Mouse (Mus musculus): ENCODE results near the gene Gtf2h1. TPM values are rescaled to one million over a fixed set of nuclear protein-coding genes. Genes with fewer than 3 reads are reported as not detected.
"Not testable (repeated sequence)": the region's sequence is repeated elsewhere in the genome, so short reads cannot be mapped to it uniquely, and the experiment has no call there.

Gtf2h1 gene
- total RNA-seq, 2 experiments from 2014 or later, result 13.0 to 15.3 TPM

DNA sequence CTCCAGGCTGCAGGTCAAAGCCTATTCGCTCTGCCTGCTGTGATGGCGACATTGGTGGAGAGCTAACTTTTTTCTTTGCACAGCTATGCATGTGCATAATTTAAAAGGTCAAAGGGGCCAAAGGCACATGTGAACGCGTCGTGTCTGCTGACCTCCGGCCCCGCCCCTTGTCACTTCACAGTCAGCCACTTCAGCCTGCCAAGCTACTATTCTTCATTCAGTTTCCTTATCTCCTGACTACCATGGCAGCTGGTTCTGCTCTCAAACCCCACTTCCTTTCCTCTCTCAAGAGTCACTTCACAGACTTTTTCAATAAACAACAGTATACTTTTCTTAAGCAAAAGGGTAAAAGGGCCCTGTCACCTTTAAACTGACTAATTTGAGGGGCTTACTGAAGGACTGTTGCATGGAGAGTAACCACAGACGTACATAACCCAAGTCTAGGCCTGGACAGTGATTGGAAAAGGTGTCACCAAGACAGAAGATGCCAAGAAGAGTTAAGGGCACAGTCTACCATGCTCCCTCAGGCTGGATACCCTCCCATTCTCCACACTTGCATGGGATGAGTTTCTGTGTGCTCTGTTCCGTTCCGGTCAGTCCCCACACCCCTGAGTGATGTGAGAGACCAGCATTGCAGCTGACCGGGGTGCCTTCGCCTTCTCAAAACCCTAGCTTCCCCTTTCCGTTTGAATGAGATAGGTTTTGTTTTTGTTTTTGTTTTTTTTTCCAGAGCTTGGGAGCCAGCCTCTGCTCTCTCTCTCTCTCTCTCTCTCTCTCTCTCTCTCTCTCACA lies 35.1 kb downstream of the Gtf2h1 start:
- no peak for DNase-seq

DNA sequence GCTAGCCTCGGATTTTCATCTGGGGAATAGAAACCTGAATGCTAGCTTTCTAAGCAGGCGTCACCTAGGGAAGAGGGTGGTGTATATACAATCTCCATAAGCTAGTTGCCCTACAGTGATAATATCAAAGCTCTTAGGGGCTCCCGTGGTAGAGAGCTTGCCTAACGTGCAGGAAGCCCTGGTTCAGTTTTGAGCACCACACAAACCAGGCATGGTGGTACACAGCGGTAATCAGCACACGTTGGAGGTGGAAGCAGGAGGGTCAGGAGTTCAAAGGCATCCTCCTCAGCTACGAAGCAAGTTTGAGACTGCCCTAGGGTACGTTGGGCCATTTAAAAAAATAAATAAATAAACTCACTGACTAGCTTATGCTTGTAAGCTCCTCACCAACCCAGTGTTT lies 35.8 kb downstream of the Gtf2h1 start:
- no peak for DNase-seq

GRCm38 (mm10) chr7:46832112-46832810 lies 36.4 kb downstream of the Gtf2h1 start:
- not testable (repeated sequence) for DNase-seq

GRCm38 (mm10) chr7:46833266-46833665 lies 37.4 kb downstream of the Gtf2h1 start:
- DNase-seq, result peak; percentile 25

DNA sequence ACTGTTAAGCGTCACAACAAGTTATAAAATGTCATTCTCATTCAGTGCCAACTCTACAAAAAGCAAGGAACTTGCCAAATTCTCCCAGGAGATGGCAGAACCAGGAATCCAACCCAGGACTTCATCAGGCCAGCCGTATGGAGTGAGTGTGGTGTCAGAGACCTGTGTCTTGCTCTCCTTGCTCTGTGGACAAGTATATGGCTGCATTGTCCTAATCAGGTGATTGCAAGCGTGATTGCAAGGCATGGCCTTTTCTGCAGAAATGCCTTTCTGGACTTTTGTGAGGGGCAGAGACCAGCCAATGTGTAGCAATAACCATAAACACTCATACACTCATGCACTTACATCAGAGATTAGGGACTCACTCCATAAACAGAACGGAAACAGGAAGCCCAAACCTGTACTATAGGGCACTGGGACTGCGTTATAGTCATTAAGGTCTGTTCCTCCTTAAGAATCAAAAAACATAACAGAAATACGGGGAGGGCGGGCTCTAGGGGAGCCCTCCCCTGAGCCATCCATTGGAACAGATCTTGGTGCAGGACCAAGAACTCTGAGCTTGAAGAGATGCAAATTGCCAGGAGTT lies 37.9 kb downstream of the Gtf2h1 start:
- DNase-seq, result no peak

DNA sequence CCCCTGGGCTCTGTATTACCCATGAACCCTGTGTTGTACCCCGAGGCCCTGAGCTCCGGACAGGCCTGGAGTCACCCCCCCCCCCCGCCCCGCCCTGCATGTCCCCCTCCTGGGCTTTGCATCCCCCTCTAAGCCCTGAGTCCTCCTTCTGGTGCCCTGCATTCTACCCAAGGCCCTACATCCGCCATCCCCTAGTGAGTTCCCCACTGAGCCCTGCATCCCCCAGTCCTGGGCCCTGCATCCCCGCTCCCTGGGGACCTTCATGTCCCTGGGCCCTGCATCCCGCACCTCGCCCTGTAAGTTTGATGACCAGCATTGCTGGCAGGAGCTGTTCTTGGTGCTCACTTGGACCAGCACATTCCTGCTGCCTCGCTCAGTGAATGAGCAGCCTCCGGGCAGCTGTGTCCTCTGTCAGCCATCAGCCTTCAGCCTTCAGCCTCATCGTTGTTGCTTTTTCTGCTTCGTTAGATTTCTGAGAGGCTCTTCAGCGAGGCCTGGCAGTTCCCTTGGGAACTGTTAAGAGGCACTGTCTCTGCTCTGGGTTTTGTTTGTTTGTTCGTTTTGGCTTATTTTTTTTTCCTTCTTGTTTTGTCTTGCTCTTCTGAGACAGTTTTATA lies 39.2 kb downstream of the Gtf2h1 start:
- DNase-seq, result no peak

DNA sequence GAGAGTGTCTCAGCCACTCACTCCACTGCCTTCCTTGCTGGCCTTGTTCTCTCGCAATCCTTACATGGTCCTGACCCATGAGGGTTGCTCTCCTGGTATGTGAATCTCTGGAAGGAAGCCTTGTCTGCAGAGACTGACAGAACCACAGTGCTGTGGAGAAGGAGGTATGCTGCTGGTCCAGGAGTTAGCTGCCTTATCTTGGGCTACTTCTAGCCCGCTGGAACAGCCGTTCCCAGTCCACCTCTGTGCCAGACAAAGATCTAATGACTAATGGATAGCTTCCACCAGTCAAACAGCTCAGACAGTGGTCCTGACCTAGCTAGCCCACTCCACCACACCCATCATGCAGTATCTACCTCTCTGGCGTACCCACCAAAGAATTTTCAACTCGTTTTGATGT lies 40.5 kb downstream of the Gtf2h1 start:
- no peak for DNase-seq

DNA sequence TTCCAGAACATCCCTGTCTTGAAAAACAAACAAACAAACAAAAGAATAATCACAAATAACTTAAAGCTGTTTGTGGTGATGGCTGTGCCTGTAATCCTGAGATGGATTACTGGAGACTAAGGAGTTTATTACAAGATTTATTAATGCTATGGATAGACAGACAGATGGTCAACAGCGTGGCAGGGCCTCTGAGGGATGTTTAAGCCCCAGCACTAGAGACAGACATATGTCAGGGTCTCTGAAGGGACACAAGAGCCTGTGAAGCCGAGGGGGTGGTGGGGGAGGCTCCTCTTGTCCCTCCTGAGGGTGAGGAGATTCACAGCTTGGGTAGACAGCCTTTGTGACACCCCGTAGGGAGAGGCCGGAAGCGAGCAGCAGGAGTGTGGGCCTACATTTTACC lies 41.2 kb downstream of the Gtf2h1 start:
- no peak for DNase-seq

DNA sequence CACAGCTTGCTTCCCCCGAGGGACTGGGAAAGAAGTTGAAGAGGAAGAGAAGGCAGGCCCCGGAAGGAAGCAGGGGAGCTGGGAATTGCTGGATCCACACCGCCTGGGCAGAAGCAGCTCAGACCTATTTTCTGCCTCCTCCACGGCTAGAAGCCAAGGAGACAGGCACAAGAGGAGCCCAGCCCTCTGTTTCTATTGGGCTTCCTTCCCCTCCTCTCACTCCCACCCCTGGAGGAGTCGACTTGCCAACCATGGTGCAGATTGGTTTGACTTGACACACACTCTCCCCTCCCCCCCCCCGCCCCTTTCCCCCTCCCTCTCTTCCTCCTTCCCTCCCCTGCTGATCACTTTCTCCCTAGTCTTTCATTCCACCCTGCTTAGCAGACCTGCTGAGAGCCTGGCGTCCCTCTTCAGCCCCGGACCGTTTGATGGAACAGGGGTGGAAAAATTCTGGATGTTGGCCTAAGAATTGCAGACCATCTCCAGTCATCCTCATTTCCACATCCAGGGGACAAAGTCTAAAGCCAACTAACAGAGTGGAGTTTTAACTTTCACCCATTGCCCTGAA lies 42.3 kb downstream of the Gtf2h1 start:
- DNase-seq, result peak; percentile 74

DNA sequence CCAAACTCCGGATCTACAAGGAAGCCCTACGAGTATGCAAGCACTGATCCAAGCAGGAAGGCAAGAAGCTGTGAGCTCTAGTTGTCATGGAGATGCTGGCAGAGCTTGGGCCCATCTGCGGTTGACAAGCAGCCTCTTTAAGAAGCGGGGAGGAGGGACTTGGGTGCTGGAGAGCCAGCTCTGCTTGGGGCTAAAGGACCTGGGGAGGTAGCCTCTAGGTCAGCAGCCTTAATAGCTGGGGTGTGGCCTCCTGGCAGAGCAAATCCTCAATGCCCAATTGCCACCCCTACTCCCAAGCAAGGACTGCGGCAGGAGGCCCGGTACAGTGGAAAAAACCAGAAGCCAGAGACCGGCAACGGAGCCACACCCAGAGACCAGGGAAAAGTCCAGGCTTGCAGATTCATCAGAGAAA lies 43.0 kb downstream of the Gtf2h1 start:
- DNase-seq, result peak; percentile 87

DNA sequence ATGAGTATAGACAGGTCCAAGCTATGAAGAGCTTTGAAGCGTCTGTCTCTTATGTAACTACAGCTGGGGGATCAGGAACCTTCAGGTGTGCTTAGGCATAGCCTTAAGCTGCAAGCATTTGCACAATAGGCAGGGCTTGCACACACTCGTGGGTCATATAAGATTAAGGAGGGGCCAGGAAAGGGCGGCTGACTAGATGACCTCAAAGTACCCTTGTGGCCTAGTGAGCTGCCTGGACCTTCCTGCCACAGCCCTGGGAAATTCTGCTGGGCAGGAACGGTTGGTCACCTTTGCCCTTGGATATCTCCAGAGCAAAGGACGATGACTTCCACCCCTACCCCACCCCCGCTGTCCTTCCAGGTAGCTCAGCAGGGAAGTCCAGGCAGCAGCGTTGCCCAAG lies 43.5 kb downstream of the Gtf2h1 start:
- no peak for DNase-seq

DNA sequence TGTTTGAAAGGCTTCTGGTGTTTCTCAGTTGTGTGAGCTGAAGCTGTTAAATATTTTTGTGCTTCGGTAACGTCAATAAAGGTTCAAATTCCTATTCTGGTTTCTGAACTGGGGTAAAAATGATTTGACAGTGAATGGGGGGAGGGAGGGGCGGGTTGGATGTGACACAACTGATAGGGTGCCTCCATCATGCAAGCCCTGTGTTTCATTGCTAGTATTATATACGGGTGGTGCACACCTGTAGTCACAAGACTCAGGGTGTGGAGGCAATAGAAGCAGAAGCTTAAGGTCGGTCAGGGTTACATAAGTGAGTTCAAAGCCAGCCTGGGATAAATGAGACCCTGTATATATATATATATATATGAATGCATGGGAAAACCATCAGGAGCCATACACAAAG lies 44.0 kb downstream of the Gtf2h1 start:
- no peak for DNase-seq

DNA sequence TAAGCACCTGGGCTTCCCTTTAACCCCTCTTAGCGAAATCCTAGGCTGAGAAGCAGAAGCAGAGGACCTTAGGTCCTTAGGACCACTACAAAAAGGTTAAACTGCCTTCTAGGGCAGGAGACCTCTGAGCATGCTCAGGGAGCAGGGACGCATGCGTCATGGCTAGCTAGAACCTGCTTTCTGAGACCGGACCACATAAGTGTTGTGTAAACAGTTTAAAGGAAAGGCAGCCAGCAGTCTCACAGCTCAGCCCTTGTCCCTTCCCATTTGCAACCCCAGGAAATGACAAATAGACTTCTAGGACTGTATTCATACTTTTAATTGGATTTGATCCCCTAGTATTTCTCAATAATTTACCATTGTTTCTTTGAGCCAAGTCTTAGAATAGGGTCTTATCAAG lies 44.4 kb downstream of the Gtf2h1 start:
- no peak for DNase-seq

DNA sequence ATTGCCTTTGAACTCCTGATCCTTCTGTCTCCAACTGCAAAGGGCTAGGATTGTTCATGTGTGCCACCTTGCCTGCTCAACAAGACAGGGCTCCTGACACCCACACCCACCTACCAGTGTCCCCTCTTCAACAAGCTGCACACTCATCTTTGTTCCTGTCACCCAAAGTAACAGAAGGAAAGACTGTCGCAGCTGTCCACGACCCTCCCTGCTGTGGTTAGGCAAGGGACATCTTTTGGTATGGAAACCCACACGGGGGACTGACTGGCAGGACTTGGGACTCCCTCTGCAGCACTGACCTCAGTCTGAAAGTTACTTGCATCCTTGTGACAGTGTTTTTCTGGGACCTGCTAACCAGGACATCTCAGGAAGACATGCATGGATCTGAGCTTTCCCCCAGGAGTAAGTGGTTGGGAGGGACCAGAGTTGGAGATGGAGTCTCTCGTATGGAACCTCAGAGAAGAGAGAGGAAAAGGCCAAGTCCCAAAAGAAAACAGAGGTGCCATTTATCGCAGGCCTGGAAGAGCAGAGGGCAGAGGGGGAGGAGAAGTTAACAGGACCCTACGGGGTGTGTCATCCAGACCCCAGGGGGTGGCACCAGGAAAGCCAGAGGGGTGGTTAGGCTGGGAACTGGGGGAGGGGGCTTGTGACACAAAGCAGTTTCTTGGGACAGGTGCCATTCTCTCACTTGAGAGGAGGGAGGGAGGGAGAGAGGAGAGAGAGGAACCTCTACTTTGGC lies 45.1 kb downstream of the Gtf2h1 start, which contains the start of gene Ldha:
Ldha (plus strand) TSS at position 689 of the 739 bp plus-strand sequence.
- no peak for DNase-seq

DNA sequence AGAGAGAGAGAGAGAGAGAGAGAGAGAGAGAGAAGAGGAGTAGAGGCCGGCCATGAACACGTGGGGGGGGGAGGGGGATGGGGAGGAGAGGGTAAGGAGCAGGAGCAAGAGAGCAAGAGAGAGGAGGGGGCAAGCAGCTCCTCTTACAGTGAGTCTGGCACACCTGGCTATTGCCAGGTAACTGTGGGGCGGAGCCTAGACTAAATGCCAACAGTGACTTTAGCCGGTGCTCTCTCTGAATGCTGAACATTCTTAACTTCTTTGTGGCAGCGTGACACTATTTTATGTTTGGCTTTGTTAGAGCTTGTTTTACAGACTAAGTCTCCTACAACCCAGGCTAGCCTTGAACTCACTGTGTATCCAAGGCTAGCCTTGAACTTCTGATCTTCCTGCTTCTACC lies 46.4 kb downstream of the Gtf2h1 start:
- DNase-seq, result no peak

GRCm38 (mm10) chr7:46843576-46843975 lies 47.7 kb downstream of the Gtf2h1 start:
- no peak for DNase-seq

DNA sequence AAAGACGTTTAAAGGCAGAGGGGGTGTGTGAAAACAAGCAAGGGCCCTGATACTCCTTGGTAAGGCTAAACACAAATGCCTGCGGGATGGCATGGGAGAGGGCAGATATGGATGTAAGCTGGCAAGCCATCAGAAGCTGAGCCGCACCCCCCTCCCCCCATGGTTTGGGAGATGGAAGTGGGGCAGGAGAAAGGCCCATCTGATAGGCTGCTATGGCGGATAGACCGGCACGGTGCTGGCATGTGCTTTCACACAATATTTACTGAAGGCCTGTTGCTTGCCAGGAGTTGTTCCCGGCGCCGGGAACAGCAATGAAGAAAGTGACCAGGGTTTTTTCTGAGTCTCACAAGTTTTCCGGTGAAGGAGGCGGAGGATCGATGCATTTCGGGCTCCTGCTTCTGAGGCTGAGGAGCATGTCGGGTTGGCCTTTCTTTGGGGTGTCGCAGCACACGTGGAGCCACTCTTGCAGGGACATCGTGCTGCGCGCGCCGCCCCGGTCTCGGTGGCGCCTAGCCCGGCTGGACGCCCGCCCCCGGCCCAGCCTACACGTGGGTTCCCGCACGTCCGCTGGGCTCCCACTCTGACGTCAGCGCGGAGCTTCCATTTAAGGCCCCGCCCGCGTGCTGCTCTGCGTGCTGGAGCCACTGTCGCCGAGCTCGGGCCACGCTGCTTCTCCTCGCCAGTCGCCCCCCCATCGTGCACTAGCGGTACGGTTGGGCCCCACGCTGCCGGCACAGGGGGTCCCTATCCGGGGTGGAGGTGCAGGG lies 49.5 kb downstream of the Gtf2h1 start:
- peak; percentile 94 for DNase-seq

GRCm38 (mm10) chr7:46845978-46846485 lies 50.1 kb downstream of the Gtf2h1 start:
- no peak for DNase-seq

- peak; percentile 74 for DNase-seq
These were observed 50.8 kb downstream of the Gtf2h1 start for GRCm38 (mm10) chr7:46846486-46847244.

DNA sequence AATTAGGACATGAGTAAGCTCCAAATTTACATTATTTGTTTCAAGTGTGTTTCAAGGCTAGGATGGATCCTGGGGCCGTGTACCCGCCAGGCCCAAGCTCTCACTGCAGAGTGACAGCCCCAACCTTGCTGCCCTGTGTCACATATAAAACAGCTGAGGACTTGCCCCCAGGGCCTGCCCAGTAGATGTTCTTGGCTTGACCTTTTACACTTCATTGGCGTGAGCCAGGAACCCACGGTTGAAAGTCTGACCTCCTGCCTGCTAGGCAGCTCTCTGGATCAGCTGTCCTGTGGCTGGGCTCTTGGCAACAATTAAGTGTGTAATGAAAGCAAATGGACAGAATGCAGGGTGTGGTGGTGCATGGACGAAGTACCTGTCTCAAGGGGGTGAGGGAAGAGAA lies 53.4 kb downstream of the Gtf2h1 start:
- peak; percentile 63 for DNase-seq

Measured in gastrocnemius, postnatal 25 days (tissue).